Comparison of ENCODE assay signal across 9 mouse cellular contexts in genomic region chr16:87501304-87502078, GRCm38 (mm10). TPM values are rescaled to one million over a fixed set of nuclear protein-coding genes. Genes with fewer than 3 reads are reported as not detected.
DNase-seq lines count a peak whose midpoint lies in the region; ATAC-seq lines count a peak whose summit lies in the region.
"Had no signal": no experiment of that assay in that cellular context is flagged by ENCODE, and none has a peak within 500 bp of the region (broad histone marks: within the 10 kb centered on the region; RNA-seq: fewer than 3 reads in every experiment).

No protein-coding gene starts in this region.

- DNase-seq in adrenal gland, adult 2 months = peak; percentile 41
- DNase-seq in adrenal gland, postnatal 4 days (ENCODE audit: low spot score in 2 of 2) = no peak
- DNase-seq in ZHBTc4 (ENCODE audit: low read depth, low spot score) = peak; percentile 80
- peak; percentile 29 for DNase-seq in liver, embryonic 13.5 days
- DNase-seq in layer of hippocampus, postnatal 14 days (ENCODE audit: low spot score in 2 of 2) = no peak
- DNase-seq in cerebellum, postnatal 10 days = no peak
- DNase-seq in cerebellum, postnatal 36 days = no peak

- no peaks in the 10 kb centered on the region for H3K36me3 ChIP-seq in heart, embryonic 12.5 days
- no peaks in the 10 kb centered on the region for H3K36me3 ChIP-seq in liver, embryonic 13.5 days
- H3K36me3 ChIP-seq: embryonic facial prominence, embryonic 13.5 days had no signal

- peaks cover 25% of the 10 kb centered on the region for H3K4me1 ChIP-seq in heart, embryonic 12.5 days (replicated peaks)
- H3K4me1 ChIP-seq in liver, embryonic 13.5 days (replicated peaks) = peaks cover 30% of the 10 kb centered on the region

- H3K9me3 ChIP-seq in heart, embryonic 12.5 days (replicated peaks) = no peaks in the 10 kb centered on the region
- H3K9me3 ChIP-seq in liver, embryonic 13.5 days (replicated peaks) = no peaks in the 10 kb centered on the region
- H3K9me3 ChIP-seq: embryonic facial prominence, embryonic 13.5 days had no signal

- peak overlapping the region; percentile 36 for H3K4me2 ChIP-seq in heart, embryonic 12.5 days
- no peak overlapping the region for H3K4me2 ChIP-seq in liver, embryonic 13.5 days
- H3K4me2 ChIP-seq: embryonic facial prominence, embryonic 13.5 days had no signal

- no peaks in the 10 kb centered on the region for H3K27me3 ChIP-seq in heart, embryonic 12.5 days (replicated peaks)
- H3K27me3 ChIP-seq in liver, embryonic 13.5 days = no peaks in the 10 kb centered on the region
- H3K27me3 ChIP-seq: embryonic facial prominence, embryonic 13.5 days had no signal

- no peak overlapping the region for H3K9ac ChIP-seq in heart, embryonic 12.5 days
- H3K9ac ChIP-seq in liver, embryonic 13.5 days = no peak overlapping the region
- H3K9ac ChIP-seq: embryonic facial prominence, embryonic 13.5 days had no signal

- WGBS in heart, embryonic 12.5 days = 14% methylated on average over 13 of the region's 13 CpGs
- 36% methylated on average over 13 of the region's 13 CpGs for WGBS in liver, embryonic 13.5 days (ENCODE audit: insufficient replicate concordance)

- peak overlapping the region; percentile 73 for H3K27ac ChIP-seq in heart, embryonic 12.5 days (ENCODE audit: poor library complexity, severe bottlenecking)
- no peak overlapping the region for H3K27ac ChIP-seq in liver, embryonic 13.5 days
- H3K27ac ChIP-seq: embryonic facial prominence, embryonic 13.5 days had no signal

- H3K4me3 ChIP-seq in heart, embryonic 12.5 days = no peak overlapping the region
- H3K4me3 ChIP-seq in liver, embryonic 13.5 days (replicated peaks) = no peak overlapping the region
- H3K4me3 ChIP-seq: embryonic facial prominence, embryonic 13.5 days had no signal

- ATAC-seq in heart, embryonic 12.5 days (ENCODE audit: insufficient number of reproducible peaks, low FRiP score) = peak; percentile 82
- peak; percentile 74 for ATAC-seq in liver, embryonic 13.5 days (ENCODE audit: low read depth)

RNA-seq across cellular contexts. Expression of gene Cct8, which starts 5.8 kb away (rescaled TPM):
- 100 to 1,000 TPM; 187 to 210 TPM for total RNA-seq in adrenal gland, adult 2 months (2021)
- 12.1 and 14.8 TPM in 2 replicates for polyA plus RNA-seq in adrenal gland, adult 2 months (2012; rRNA removed)
- 100 to 1,000 TPM; 216 to 221 TPM for total RNA-seq in adrenal gland, postnatal 4 days (2021)
- polyA plus RNA-seq in heart, embryonic 12.5 days (2016; fragmentation: Nextera tagmentation; extraction: Ambion mirVana) = 335 and 346 TPM in 2 replicates
- polyA plus RNA-seq in liver, embryonic 13.5 days (2015; fragmentation: Nextera tagmentation; extraction: Ambion mirVana) = 356 and 422 TPM in 2 replicates
- 100 to 1,000 TPM; 171 to 179 TPM for total RNA-seq in layer of hippocampus, postnatal 14 days (2021)

RNA-seq across cellular contexts. Expression of gene Usp16, which starts 47.0 kb away (rescaled TPM):
- total RNA-seq in adrenal gland, adult 2 months (2021) = 10 to 100 TPM; 63.2 to 81.6 TPM
- 4.8 and 7.5 TPM in 2 replicates for polyA plus RNA-seq in adrenal gland, adult 2 months (2012; rRNA removed)
- total RNA-seq in adrenal gland, postnatal 4 days (2021) = 10 to 100 TPM; 69.4 to 69.6 TPM
- polyA plus RNA-seq in heart, embryonic 12.5 days (2016; fragmentation: Nextera tagmentation; extraction: Ambion mirVana) = 35.8 and 37.0 TPM in 2 replicates
- 21.3 and 24.9 TPM in 2 replicates for polyA plus RNA-seq in liver, embryonic 13.5 days (2015; fragmentation: Nextera tagmentation; extraction: Ambion mirVana)
- total RNA-seq in layer of hippocampus, postnatal 14 days (2021) = 10 to 100 TPM; 48.7 to 52.8 TPM

RNA-seq across cellular contexts. Expression of gene Map3k7cl, which starts 51.6 kb away (rescaled TPM):
- total RNA-seq in adrenal gland, adult 2 months (2021) = 1 to 10 TPM in 1 of 2 experiments, under 1 TPM in 1; 0.72 to 1.4 TPM
- 0.69 and 0.89 TPM in 2 replicates for polyA plus RNA-seq in adrenal gland, adult 2 months (2012; rRNA removed)
- total RNA-seq in adrenal gland, postnatal 4 days (2021) = 1 to 10 TPM; 3.8 to 7.0 TPM
- 0.13 TPM in 1 of 2 replicates, not detected in the other for polyA plus RNA-seq in heart, embryonic 12.5 days (2016; fragmentation: Nextera tagmentation; extraction: Ambion mirVana)
- not detected in 2 replicates for polyA plus RNA-seq in liver, embryonic 13.5 days (2015; fragmentation: Nextera tagmentation; extraction: Ambion mirVana)
- total RNA-seq in layer of hippocampus, postnatal 14 days (2021) = under 1 TPM; 0.71 to 0.91 TPM
- polyA plus RNA-seq: embryonic facial prominence, embryonic 13.5 days had no signal

Comparison
In these comparisons a context has a peak if more than half of its experiments do, and no peak if none do; other contexts are left out.
1. DNase-seq: peak in adrenal gland, adult 2 months (single experiment), ZHBTc4 (single experiment) and liver, embryonic 13.5 days (single experiment); none in adrenal gland, postnatal 4 days (0 of 2), layer of hippocampus, postnatal 14 days (0 of 2), cerebellum, postnatal 10 days (0 of 2) and cerebellum, postnatal 36 days (0 of 2).